Mouse (Mus musculus) lung, embryonic 14.5 days (tissue): ENCODE data around the gene Klf9. TPM values are rescaled to one million over a fixed set of nuclear protein-coding genes. Genes with fewer than 3 reads are reported as not detected.
A peak's percentile ranks its signal among the peaks of the same experiment; 100 is the strongest.

Experiments used
- ATAC-seq: fragments of 200-750 bp; cut with Nextera tagmentation; 2 replicates; pipeline ENCODE4 v1.8.0; 2017; ENCODE audit warnings: mild to moderate bottlenecking, moderate TSS enrichment, moderate library complexity; ENCODE audit not compliant: insufficient read depth
- DNase-seq: peaks from one replicate; pipeline ENCODE4 v3.0.0-alpha.2; 2015
- H3K27ac ChIP-seq: fragments of 300-500 bp; sonication (generic); 2 replicates; pipeline ENCODE4 v1.5.1; 2014; ENCODE audit warnings: low read depth, mild to moderate bottlenecking, moderate library complexity
- H3K27me3 ChIP-seq: fragments of 300-500 bp; sonication (generic); 2 replicates; pipeline ENCODE4 v1.6.1; 2014; ENCODE audit warnings: low read length, control low read depth; ENCODE audit not compliant: insufficient read depth
- H3K36me3 ChIP-seq: fragments of 300-500 bp; sonication (generic); 2 replicates; pipeline ENCODE4 v1.6.1; 2014; ENCODE audit warnings: control low read depth; ENCODE audit not compliant: insufficient read depth
- H3K4me1 ChIP-seq: fragments of 300-500 bp; sonication (generic); 2 replicates; pipeline ENCODE4 v1.6.1; 2014; ENCODE audit warnings: antibody characterized with exemption, control low read depth; ENCODE audit not compliant: insufficient read depth
- H3K4me2 ChIP-seq: fragments of 300-500 bp; sonication (generic); 2 replicates; pipeline ENCODE4 v1.6.1; 2014; ENCODE audit warnings: mild to moderate bottlenecking
- H3K4me3 ChIP-seq: fragments of 300-500 bp; sonication (generic); 2 replicates; pipeline ENCODE4 v1.5.1; 2014; ENCODE audit warnings: low read depth, low read length
- H3K9ac ChIP-seq: fragments of 300-500 bp; sonication (generic); 2 replicates; pipeline ENCODE4 v1.6.1; 2014
- H3K9me3 ChIP-seq: fragments of 300-500 bp; sonication (generic); 2 replicates; pipeline ENCODE4 v1.6.1; 2016; ENCODE audit warnings: low read depth, low read length, control low read depth
- CTCF ChIP-seq: IDR thresholded peaks from 2 replicates; pipeline ENCODE4 v1.5.1; 2016; ENCODE audit warnings: antibody characterized with exemption, low read depth
- WGBS: fragments of 180-500 bp; shearing (Covaris S2); extraction: QIAGEN DNeasy Blood & Tissue Kit; methylation state at CpG from one replicate; pipeline ENCODE4 v1.1.7; 2014; 5-methylcytosine and 5-hydroxymethylcytosine counted together
- polyA plus RNA-seq: library from polyadenylated mRNA; unstranded; fragments of >200 nt; fragmentation: Nextera tagmentation; extraction: Ambion mirVana; gene quantifications from 2 replicates; pipeline ENCODE4 v1.2.1, GENCODE M21; 2014

The Klf9 gene
- polyA plus RNA-seq, 1 experiment from 2014 or later: 2.0 TPM

DNA sequence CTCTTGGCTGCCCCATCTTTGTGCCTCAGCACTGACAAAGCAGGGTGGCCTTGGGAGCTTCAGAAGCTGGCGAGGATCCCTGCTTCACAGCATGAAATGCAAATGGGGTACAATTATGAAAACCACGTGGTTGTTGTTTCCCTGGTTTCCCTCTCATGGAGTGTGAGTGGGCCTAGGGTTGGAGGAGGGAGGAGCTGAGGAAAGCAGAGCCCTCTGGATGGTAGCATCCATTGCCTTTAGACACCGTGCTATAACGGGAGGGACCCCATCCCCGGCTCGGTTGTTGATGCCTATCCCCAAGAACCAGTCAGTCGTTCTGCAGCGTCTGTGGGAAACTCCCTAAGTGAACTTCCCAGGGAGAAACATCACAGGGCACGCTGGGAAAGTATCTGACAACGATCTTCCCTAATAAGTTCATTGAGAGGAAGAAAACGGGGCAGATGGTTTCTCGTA, 5.4 kb downstream of the Klf9 start:
- no peaks in the 10 kb centered on the region; the same call in 1 of the 2 replicates for H3K4me1 ChIP-seq
- WGBS: 73% methylated on average over 12 of the region's 12 CpGs

DNA sequence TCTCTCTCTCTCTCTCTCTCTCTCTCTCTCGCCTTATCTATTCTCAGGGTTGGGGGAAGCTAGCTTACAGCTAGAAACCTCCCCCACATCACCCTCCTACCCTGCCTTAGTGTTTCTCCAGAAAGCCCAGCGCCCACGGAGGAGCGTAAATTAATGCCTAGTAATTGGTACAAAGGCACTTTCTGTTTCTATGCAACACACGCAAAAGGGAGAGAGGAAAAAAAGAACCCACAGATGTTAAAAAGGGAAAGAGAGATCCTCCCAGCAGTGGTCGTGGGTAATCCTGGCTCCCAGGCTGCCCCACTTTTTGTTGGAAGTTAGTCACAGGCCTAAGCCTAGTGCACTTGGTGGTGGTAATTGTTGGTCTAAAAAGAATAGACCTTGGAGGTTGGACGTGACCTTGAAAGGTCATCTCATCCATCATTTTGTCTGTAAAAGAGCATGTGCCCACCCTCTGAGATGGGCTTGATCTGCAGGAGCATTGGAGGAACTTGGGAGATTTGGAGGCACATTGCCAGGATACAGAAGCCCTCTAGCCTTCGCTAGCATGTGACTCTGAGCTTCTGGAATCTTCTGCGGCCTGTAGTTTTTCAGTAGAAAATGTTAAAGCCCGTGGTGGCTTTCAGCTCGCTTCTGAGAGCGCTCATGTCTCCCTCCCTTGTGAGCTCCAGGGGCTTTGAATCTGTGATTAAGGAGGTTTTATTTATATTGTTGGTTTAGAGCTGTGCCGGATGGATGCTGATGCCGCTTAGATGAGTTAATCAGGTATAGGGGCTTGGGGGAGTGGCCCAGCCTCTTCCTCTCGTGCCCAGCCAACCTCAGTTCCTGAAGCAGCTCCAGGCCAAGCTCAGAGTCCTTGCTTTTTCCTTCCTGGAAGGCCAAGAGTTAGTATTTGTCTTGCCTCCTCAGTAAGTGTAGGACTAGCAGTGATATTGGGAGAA, 6.3 kb downstream of the Klf9 start:
- H3K27me3 ChIP-seq: peaks cover 8% of the 10 kb centered on the region; the same call in 1 of the 2 replicates
- 76% methylated on average over 15 of the region's 15 CpGs for WGBS

More for the DNA sequence above, 5.4 kb downstream of the Klf9 start:
- Histone ChIP-seq H3K4me2 (no peak overlapping the region), H3K27me3 (peaks cover 8% of the 10 kb centered on the region; the same call in 1 of the 2 replicates), H3K9me3 (no peaks in the 10 kb centered on the region), H3K9ac (no peak overlapping the region), H3K27ac (no peak overlapping the region), H3K4me3 (no peak overlapping the region), H3K36me3 (no peaks in the 10 kb centered on the region)
- ATAC-seq: no peak
- no peak for DNase-seq
- no peak for TF ChIP-seq CTCF

DNA sequence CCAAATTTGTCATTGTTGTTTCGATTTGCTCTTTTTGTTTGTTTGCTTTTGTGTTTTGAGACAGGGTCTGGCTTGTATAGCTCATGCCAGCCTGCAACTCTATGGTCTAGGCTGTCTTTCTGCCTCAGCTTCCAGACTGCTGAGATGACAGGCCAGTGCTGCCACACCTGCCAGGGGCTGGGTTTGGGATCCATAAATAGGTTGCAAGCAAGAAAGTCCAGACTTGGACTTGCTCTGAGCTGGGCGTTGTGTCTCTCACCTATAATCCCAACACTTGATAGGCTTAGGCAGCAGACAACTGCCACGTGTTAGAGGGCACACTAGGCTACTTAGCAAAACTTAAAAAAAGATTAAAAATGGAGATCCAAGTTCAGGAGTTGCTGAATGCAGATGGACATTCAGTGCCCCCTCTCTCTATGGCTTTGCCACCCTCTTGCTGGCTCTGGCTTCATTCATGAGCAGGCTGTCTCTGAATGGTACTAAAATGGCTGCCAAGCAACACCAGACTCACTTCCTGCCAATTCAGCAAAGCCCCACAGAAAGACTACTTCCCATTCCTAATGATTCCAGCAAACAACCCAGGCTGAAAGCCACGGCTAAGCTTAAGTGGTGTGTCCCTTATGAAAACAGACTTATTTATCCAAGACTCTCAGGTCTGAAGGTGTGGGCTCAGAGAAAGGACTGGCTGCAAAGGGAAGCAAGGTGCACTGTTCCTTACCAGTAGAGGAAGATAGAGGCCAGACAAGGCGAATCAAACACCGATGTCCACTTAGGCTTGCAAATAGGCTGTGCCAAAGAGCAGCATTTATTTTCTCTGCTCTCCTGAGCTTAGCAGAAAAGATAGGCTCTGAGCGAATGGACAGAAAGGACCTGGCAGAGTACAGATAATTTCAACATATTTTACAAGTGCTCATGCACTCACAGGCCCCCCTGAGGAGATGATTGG, 8.7 kb downstream of the Klf9 start:
- 75% methylated on average over 7 of the region's 7 CpGs for WGBS
- Histone ChIP-seq H3K9me3 (no peaks in the 10 kb centered on the region), H3K4me2 (no peak overlapping the region), H3K9ac (no peak overlapping the region), H3K27ac (no peak overlapping the region), H3K4me3 (no peak overlapping the region), H3K36me3 (no peaks in the 10 kb centered on the region), H3K4me1 (no peaks in the 10 kb centered on the region), H3K27me3 (no peaks in the 10 kb centered on the region)
- ATAC-seq (no peak), DNase-seq (no peak)
- no peak for TF ChIP-seq CTCF

More for the DNA sequence above, 6.3 kb downstream of the Klf9 start:
- DNase-seq: no peak
- Histone ChIP-seq H3K4me3 (no peak overlapping the region), H3K27ac (no peak overlapping the region), H3K4me2 (no peak overlapping the region), H3K9me3 (no peaks in the 10 kb centered on the region), H3K4me1 (no peaks in the 10 kb centered on the region), H3K36me3 (no peaks in the 10 kb centered on the region), H3K9ac (no peak overlapping the region)
- ATAC-seq: no peak
- no peak for TF ChIP-seq CTCF

- DNase-seq (no peak), ATAC-seq (no peak)
- Histone ChIP-seq H3K9ac (no peak overlapping the region), H3K9me3 (no peaks in the 10 kb centered on the region), H3K27me3 (no peaks in the 10 kb centered on the region), H3K4me3 (no peak overlapping the region), H3K4me2 (no peak overlapping the region), H3K36me3 (no peaks in the 10 kb centered on the region), H3K27ac (no peak overlapping the region), H3K4me1 (no peaks in the 10 kb centered on the region)
- 78% methylated on average over 14 of the region's 14 CpGs for WGBS
- TF ChIP-seq CTCF: no peak
These were observed 9.7 kb downstream of the Klf9 start for GRCm38 (mm10) chr19:23150556-23151265.

GRCm38 (mm10) chr19:23151651-23152070, 10.6 kb downstream of the Klf9 start:
- peak; percentile 70; the same call in 1 of the 2 replicates for ATAC-seq

GRCm38 (mm10) chr19:23152201-23152640, 11.2 kb downstream of the Klf9 start:
- no peaks in the 10 kb centered on the region for H3K4me1 ChIP-seq
- H3K4me2 ChIP-seq: 0 out of 2 replicates have a peak overlapping the region, but pooled peaks have one; percentile 12
- no peaks in the 10 kb centered on the region for H3K9me3 ChIP-seq
- no peak overlapping the region for H3K4me3 ChIP-seq
- H3K27ac ChIP-seq: no peak overlapping the region
- H3K27me3 ChIP-seq: no peaks in the 10 kb centered on the region
- ATAC-seq (no peak), DNase-seq (no peak)
- H3K36me3 ChIP-seq: no peaks in the 10 kb centered on the region
- H3K9ac ChIP-seq: no peak overlapping the region
- no peak for TF ChIP-seq CTCF
- WGBS: 13% methylated on average over 4 of the region's 4 CpGs

More at GRCm38 (mm10) chr19:23151651-23152070, 10.6 kb downstream of the Klf9 start:
- Histone ChIP-seq H3K4me2 (0 out of 2 replicates have a peak overlapping the region, but pooled peaks have one; percentile 12), H3K27ac (no peak overlapping the region), H3K4me1 (no peaks in the 10 kb centered on the region), H3K27me3 (no peaks in the 10 kb centered on the region), H3K36me3 (no peaks in the 10 kb centered on the region), H3K4me3 (no peak overlapping the region), H3K9ac (no peak overlapping the region), H3K9me3 (no peaks in the 10 kb centered on the region)
- DNase-seq: peak; percentile 76
- 25% methylated on average over 11 of the region's 11 CpGs for WGBS
- peak; percentile 50 for TF ChIP-seq CTCF
